Mouse (Mus musculus): ENCODE measurements around the gene Epha1.

DNA sequence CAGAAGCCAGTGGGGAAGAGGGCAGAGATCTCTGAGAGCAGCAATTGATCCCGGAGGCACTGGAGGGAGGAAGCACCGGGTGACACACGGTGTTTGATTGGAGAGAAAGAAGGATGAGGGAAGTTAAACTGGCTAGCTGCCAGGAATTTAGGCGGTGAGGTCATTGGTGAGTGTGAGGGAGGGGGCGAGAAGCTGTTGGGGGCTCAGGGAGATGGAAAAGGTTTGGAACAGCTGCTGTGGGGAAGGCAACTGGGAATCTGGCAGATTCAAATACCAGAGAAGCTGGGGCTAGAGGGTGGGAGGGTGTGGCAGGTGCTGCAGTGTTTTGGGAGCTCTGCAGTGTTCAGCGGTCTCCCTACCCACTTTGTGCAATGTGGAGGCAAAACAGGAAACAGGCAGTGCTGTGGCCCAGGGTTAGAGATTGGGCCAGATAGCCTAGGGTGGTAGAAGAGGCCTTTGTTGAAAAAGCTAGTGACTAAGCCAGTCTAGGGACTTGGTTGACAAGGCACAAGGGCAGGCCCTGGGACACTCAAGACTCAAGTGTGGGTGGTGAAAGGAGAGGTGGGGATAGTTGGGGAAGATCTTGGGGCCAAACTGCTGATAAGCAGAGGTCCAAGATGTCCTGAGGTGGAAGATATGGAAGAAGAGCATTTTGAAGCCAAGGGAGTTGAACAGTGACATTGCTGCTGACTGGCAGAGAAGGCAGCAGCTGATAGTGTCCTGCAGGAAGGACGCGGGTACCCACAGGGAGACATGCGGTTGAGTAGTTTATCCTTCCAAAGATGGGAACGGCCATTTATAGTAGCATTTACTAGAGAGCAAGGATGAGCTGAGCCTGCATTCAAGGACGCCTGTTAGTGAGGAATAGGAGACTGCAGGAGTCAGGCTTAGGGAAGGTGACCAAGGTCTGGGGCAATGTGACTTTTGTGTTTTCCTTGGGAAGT is 18.7 kb downstream of the Epha1 start:
- TF ChIP-seq CTCF (IDR thresholded peaks at IDR 0.05; ENCODE audit: extremely low read depth, insufficient read length, insufficient replicate concordance, low read depth, low read length) (no peak), POLR2A (IDR thresholded peaks at IDR 0.05; ENCODE audit: low read depth, low read length) (no peak)
